Mouse (Mus musculus): ENCODE measurements around the gene Orc5.

- TF ChIP-seq CTCF (IDR thresholded peaks at IDR 0.05; ENCODE audit: insufficient read depth, low read length) (no peak), POLR2A (IDR thresholded peaks at IDR 0.05; ENCODE audit: borderline replicate concordance, extremely low read depth, low read depth, low read length) (no peak)
Measured at GRCm38 (mm10) chr5:22452452-22452851, 97.8 kb downstream of the Orc5 start.

Data from lung, adult 2 months (tissue).